Mouse (Mus musculus) C2C12 (cell line): ENCODE measurements around the gene Rnf5.

ENCODE experiments used
- CEBPB ChIP-seq: IDR thresholded peaks from one replicate; pipeline ENCODE4 v1.6.1; 2011; ENCODE audit warnings: low read depth, mild to moderate bottlenecking, control low read depth, moderate library complexity
- CTCF ChIP-seq: IDR thresholded peaks from one replicate; pipeline ENCODE4 v1.5.1; 2011; ENCODE audit not compliant: control insufficient read depth, insufficient read depth, insufficient read length
- MAX ChIP-seq: IDR thresholded peaks from one replicate; pipeline ENCODE4 v1.6.1; 2011; ENCODE audit warnings: mild to moderate bottlenecking, control low read depth
- MYOD1 ChIP-seq: IDR thresholded peaks from one replicate; pipeline ENCODE4 v1.6.1; 2011; ENCODE audit warnings: low read depth; ENCODE audit not compliant: control insufficient read depth, insufficient read length
- MYOG ChIP-seq: IDR thresholded peaks from one replicate; pipeline ENCODE4 v1.6.1; 2011; ENCODE audit not compliant: control insufficient read depth, insufficient read length; ENCODE audit errors: extremely low read depth
- USF1 ChIP-seq: IDR thresholded peaks from one replicate; pipeline ENCODE4 v1.6.1; 2011; ENCODE audit warnings: low read depth, mild to moderate bottlenecking, control low read depth, moderate library complexity

- TF ChIP-seq CTCF (no peak), USF1 (no peak), MAX (no peak), MYOG (no peak), CEBPB (no peak), MYOD1 (no peak)
These were observed 40.1 kb downstream of the Rnf5 start for GRCm38 (mm10) chr17:34563354-34563753.
